Mouse (Mus musculus) A20 (cell line): ENCODE data around the gene Mrpl33.

Experiments used
- DNase-seq: peaks from one replicate; pipeline ENCODE4 v3.0.0-alpha.2; 2011; ENCODE audit warnings: low read depth, low spot score

Mrpl33 gene

GRCm38 (mm10) chr5:31698297-31698726, 101.6 kb downstream of the Mrpl33 start:
- DNase-seq: peak; percentile 95

- DNase-seq: peak; percentile 19
These were observed 102.2 kb downstream of the Mrpl33 start for GRCm38 (mm10) chr5:31698931-31699330.

DNA sequence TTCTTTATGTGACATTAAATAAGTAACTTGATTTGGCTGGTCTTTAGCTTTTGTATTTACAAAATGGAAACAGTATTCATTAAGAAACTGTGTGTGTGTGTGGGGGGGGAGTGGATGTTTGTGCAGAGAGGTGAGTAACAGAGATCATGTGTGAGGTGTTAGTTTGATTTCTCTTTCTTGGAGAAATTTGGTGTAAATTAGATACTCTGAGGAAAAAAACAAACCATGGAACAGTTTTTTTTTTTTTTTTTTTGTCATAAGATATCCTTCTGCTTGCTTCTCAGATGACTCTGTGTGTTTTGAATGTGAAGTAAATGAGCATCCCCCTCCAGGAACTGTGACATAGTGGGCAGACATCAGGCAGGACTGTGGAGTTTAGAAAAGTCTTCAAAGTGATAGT, 102.7 kb downstream of the Mrpl33 start:
- DNase-seq: no peak

DNA sequence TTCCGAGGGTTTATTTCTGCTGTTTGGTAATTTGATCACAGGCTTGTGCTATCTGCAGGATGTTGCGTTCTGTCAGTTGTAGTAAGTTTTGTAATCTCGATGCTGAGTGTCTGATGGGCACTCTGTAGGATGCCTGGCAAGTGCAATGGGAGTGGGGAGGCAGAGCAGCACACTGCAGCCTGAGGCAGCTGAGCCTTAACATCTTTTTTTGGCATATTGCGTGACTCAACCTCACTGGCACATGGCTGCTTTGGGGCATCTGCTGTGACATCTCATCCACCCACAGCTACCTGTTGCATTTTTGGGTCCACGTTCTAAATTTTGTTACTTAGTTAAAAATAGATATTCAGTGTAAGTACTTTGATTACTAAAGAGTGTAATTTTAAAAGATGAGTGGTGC, 108.2 kb downstream of the Mrpl33 start:
- no peak for DNase-seq

- no peak for DNase-seq
These were observed 110.1 kb downstream of the Mrpl33 start for GRCm38 (mm10) chr5:31706826-31707225.

DNA sequence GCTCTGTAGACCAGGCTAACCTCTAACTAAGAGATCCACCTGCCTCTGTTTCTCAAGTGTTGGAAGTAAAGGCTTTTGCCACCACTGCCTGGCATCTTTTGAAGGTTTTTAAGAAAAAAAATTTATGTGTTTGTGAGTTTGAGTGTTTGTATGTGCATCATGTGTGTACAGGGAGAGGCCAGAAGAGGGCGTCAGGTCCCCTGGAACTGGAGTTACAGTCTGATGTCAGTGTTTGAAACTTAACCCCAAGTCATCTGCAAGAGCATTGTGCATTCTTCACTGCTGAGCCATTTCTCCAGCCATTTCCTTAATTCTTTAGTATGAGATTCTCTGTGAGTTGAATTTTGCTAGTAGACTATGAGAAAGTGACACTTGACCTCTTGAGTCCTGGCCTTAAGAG, 112.7 kb downstream of the Mrpl33 start:
- DNase-seq: peak; percentile 43

GRCm38 (mm10) chr5:31713280-31713711, 116.6 kb downstream of the Mrpl33 start:
- DNase-seq: no peak

- DNase-seq: no peak
These were observed 117.1 kb downstream of the Mrpl33 start for GRCm38 (mm10) chr5:31713841-31714264.
